Mouse (Mus musculus) brain, adult 2 months (tissue): Measurements from ENCODE around the gene Pdzrn4.
"Not testable (repeated sequence)": the region's sequence is repeated elsewhere in the genome, so short reads cannot be mapped to it uniquely, and the experiment has no call there.

Source experiments
- DNase-seq: peaks from one replicate; pipeline ENCODE4 v3.0.0; 2011; ENCODE audit warnings: low read depth, low spot score

Pdzrn4 gene

GRCm38 (mm10) chr15:92396770-92397608 is at the start of gene Pdzrn4:
Gene Pdzrn4 (plus strand): TSS chr15:92396881.
- peak; percentile 51 for DNase-seq

- no peak for DNase-seq
These were observed 49.3 kb upstream of the Pdzrn4 start for GRCm38 (mm10) chr15:92347426-92347825.

- peak; percentile 47 for DNase-seq
These were observed 48.8 kb upstream of the Pdzrn4 start for GRCm38 (mm10) chr15:92347902-92348301.

- DNase-seq: not testable (repeated sequence)
These were observed 48.2 kb upstream of the Pdzrn4 start for GRCm38 (mm10) chr15:92348453-92348852.

GRCm38 (mm10) chr15:92364153-92364552 is 32.5 kb upstream of the Pdzrn4 start:
- peak; percentile 45 for DNase-seq

- DNase-seq: no peak
These were observed 32.1 kb upstream of the Pdzrn4 start for GRCm38 (mm10) chr15:92364592-92364991.

- DNase-seq: no peak
These were observed 1.9 kb upstream of the Pdzrn4 start for GRCm38 (mm10) chr15:92394811-92395210.

- DNase-seq: peak; percentile 48
These were observed 2.1 kb downstream of the Pdzrn4 start for GRCm38 (mm10) chr15:92398747-92399146.

- peak; percentile 29 for DNase-seq
These were observed 2.6 kb downstream of the Pdzrn4 start for GRCm38 (mm10) chr15:92399278-92399677.

GRCm38 (mm10) chr15:92401554-92401953 is 4.9 kb downstream of the Pdzrn4 start:
- DNase-seq: no peak

GRCm38 (mm10) chr15:92415323-92415722 is 18.6 kb downstream of the Pdzrn4 start:
- no peak for DNase-seq

- no peak for DNase-seq
These were observed 19.5 kb downstream of the Pdzrn4 start for GRCm38 (mm10) chr15:92416141-92416540.

GRCm38 (mm10) chr15:92416658-92417057 is 20.0 kb downstream of the Pdzrn4 start:
- DNase-seq: no peak

GRCm38 (mm10) chr15:92417120-92417519 is 20.4 kb downstream of the Pdzrn4 start:
- no peak for DNase-seq

- peak; percentile 57 for DNase-seq
These were observed 37.9 kb downstream of the Pdzrn4 start for GRCm38 (mm10) chr15:92434605-92435004.

- no peak for DNase-seq
These were observed 38.6 kb downstream of the Pdzrn4 start for GRCm38 (mm10) chr15:92435306-92435705.

GRCm38 (mm10) chr15:92441630-92442180 is 45.0 kb downstream of the Pdzrn4 start:
- no peak for DNase-seq

- peak; percentile 74 for DNase-seq
These were observed 51.0 kb downstream of the Pdzrn4 start for GRCm38 (mm10) chr15:92447708-92448147.

GRCm38 (mm10) chr15:92449112-92449511 is 52.4 kb downstream of the Pdzrn4 start:
- no peak for DNase-seq

GRCm38 (mm10) chr15:92452620-92453019 is 55.9 kb downstream of the Pdzrn4 start:
- no peak for DNase-seq

- peak; percentile 66 for DNase-seq
These were observed 85.5 kb downstream of the Pdzrn4 start for GRCm38 (mm10) chr15:92482198-92482597.

- DNase-seq: peak; percentile 66
These were observed 94.7 kb downstream of the Pdzrn4 start for GRCm38 (mm10) chr15:92491376-92491775.
